In the genomic region with DNA sequence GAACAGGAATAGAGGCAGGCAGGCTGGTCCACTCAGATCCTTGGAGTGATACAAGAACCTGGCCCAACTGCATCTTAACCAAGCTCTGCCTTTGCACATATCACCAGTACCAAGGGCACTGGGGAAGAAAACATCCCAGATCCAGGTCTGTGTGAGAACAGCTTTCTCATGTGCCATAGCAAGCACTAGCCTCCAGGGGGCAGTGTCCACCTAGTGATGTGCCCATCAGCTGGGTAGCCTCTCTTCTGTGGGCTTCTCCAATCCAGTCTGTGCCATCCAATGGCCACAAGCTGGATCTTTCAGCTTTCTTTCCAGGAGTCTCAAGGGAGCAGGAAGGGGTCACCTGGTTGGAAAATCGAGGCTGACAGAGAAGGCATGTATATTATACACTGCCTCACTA, we compare ENCODE assay signal across 9 mouse cellular contexts. TPM values are rescaled to one million over a fixed set of nuclear protein-coding genes. Genes with fewer than 3 reads are reported as not detected.
DNase-seq lines count a peak whose midpoint lies in the region; ATAC-seq and TF ChIP-seq lines count a peak whose summit lies in the region.
"Had no signal": no experiment of that assay in that cellular context is flagged by ENCODE, and none has a peak within 500 bp of the region (broad histone marks: within the 10 kb centered on the region; RNA-seq: fewer than 3 reads in every experiment).

No protein-coding gene starts in this region.

- H3K27me3 ChIP-seq in ES-Bruce4 (ENCODE audit: control insufficient read depth, insufficient read depth, low read length, poor library complexity, severe bottlenecking) = no peaks in the 10 kb centered on the region

- TF ChIP-seq CTCF in ES-Bruce4 (IDR thresholded peaks at IDR 0.05; ENCODE audit: low read depth, low read length) = peak; percentile 96

- TF ChIP-seq POLR2A in ES-Bruce4 (IDR thresholded peaks at IDR 0.05; ENCODE audit: insufficient read depth, low read length) = no peak

- peak; percentile 80 for DNase-seq in adrenal gland, adult 2 months
- peak; percentile 80 for DNase-seq in embryo, embryonic 11 days
- peak; percentile 45 to 68 for DNase-seq in heart, postnatal 36 days
- peak; percentile 29 for DNase-seq in layer of hippocampus, adult 9-10 months (ENCODE audit: low spot score)
- DNase-seq in lung, postnatal 14 days = peak; percentile 78
- DNase-seq in retina, postnatal 1 day = peak; percentile 78

- no peaks in the 10 kb centered on the region for H3K9me3 ChIP-seq in ES-Bruce4 (replicated peaks; ENCODE audit: control insufficient read depth, insufficient read depth, low read length, poor library complexity, severe bottlenecking)

- H3K9ac ChIP-seq in ES-Bruce4 (ENCODE audit: low read depth, poor library complexity, severe bottlenecking) = no peak overlapping the region

- no peak for TF ChIP-seq EP300 in ES-Bruce4 (IDR thresholded peaks at IDR 0.05; ENCODE audit: insufficient read depth, low read depth, low read length)

- no peak overlapping the region for H3K4me3 ChIP-seq in ES-Bruce4 (ENCODE audit: low read depth, low read length)

- ATAC-seq in activated CD4-positive, CD25-positive, alpha-beta regulatory T cell, adult 4 months = no peak

- H3K27ac ChIP-seq in ES-Bruce4 (ENCODE audit: insufficient read depth, low read length) = no peak overlapping the region

- intact Hi-C loops in heart, postnatal 36 days (cut with DNase I) = loop anchor here (5.0 kb wide), 2 partner anchors 52 to 92 kb away; no protein-coding TSS in a partner anchor

- H3K4me1 ChIP-seq in ES-Bruce4 (ENCODE audit: control insufficient read depth, insufficient read depth, low read length) = peaks cover 7% of the 10 kb centered on the region

- H3K36me3 ChIP-seq in ES-Bruce4 (ENCODE audit: control insufficient read depth, insufficient read depth, low read length, poor library complexity, severe bottlenecking) = no peaks in the 10 kb centered on the region

RNA-seq across cellular contexts. Expression of a gene that starts 5.7 kb away (rescaled TPM):
- not detected in 2 replicates for polyA plus RNA-seq in ES-Bruce4 (2011; ENCODE audit: insufficient read depth, insufficient read length, low read depth, missing spikeins)
- not detected for total RNA-seq in adrenal gland, adult 2 months (2021)
- not detected in 2 replicates for polyA plus RNA-seq in adrenal gland, adult 2 months (2012; rRNA removed)
- total RNA-seq in heart, postnatal 36 days (2021) = not detected
- not detected for polyA plus RNA-seq in activated CD4-positive, CD25-positive, alpha-beta regulatory T cell, adult 4 months (2017; shearing (Covaris generic))

RNA-seq across cellular contexts. Expression of a gene that starts 13.3 kb away (rescaled TPM):
- 0.75 TPM in 1 of 2 replicates, not detected in the other for polyA plus RNA-seq in ES-Bruce4 (2011; ENCODE audit: insufficient read depth, insufficient read length, low read depth, missing spikeins)
- not detected for total RNA-seq in adrenal gland, adult 2 months (2021)
- 0.16 TPM in 1 of 2 replicates, not detected in the other for polyA plus RNA-seq in adrenal gland, adult 2 months (2012; rRNA removed)
- total RNA-seq in heart, postnatal 36 days (2021) = not detected
- polyA plus RNA-seq in activated CD4-positive, CD25-positive, alpha-beta regulatory T cell, adult 4 months (2017; shearing (Covaris generic)) = under 1 TPM in 1 of 2 experiments, not detected in 1; 0.30 TPM
- polyA plus RNA-seq: heart, embryonic 16.5 days had no signal

RNA-seq across cellular contexts. Expression of a gene that starts 22.5 kb away (rescaled TPM):
- 8.5 and 21.5 TPM in 2 replicates for polyA plus RNA-seq in ES-Bruce4 (2011; ENCODE audit: insufficient read depth, insufficient read length, low read depth, missing spikeins)
- 10 to 100 TPM; 20.2 to 21.6 TPM for total RNA-seq in adrenal gland, adult 2 months (2021)
- polyA plus RNA-seq in adrenal gland, adult 2 months (2012; rRNA removed) = 191 and 216 TPM in 2 replicates
- 10 to 100 TPM; 20.2 to 24.3 TPM for total RNA-seq in heart, postnatal 36 days (2021)
- 10 to 100 TPM in 1 of 2 experiments, 1 to 10 TPM in 1; 5.8 to 10.5 TPM for polyA plus RNA-seq in activated CD4-positive, CD25-positive, alpha-beta regulatory T cell, adult 4 months (2017; shearing (Covaris generic))

RNA-seq across cellular contexts. Expression of a gene that starts 23.5 kb away (rescaled TPM):
- polyA plus RNA-seq in ES-Bruce4 (2011; ENCODE audit: insufficient read depth, insufficient read length, low read depth, missing spikeins) = 52.4 and 54.9 TPM in 2 replicates
- total RNA-seq in adrenal gland, adult 2 months (2021) = 10 to 100 TPM; 39.3 to 42.8 TPM
- 25.6 and 30.7 TPM in 2 replicates for polyA plus RNA-seq in adrenal gland, adult 2 months (2012; rRNA removed)
- 10 to 100 TPM; 32.5 to 33.1 TPM for total RNA-seq in heart, postnatal 36 days (2021)
- polyA plus RNA-seq in activated CD4-positive, CD25-positive, alpha-beta regulatory T cell, adult 4 months (2017; shearing (Covaris generic)) = 10 to 100 TPM; 21.7 to 30.0 TPM

RNA-seq across cellular contexts. Expression of a gene that starts 37.6 kb away (rescaled TPM):
- polyA plus RNA-seq in ES-Bruce4 (2011; ENCODE audit: insufficient read depth, insufficient read length, low read depth, missing spikeins) = 8.7 TPM in 2 replicates
- 10 to 100 TPM; 34.6 to 39.4 TPM for total RNA-seq in adrenal gland, adult 2 months (2021)
- polyA plus RNA-seq in adrenal gland, adult 2 months (2012; rRNA removed) = 40.2 and 49.0 TPM in 2 replicates
- total RNA-seq in heart, postnatal 36 days (2021) = 10 to 100 TPM; 16.2 to 19.3 TPM
- 1 to 10 TPM; 1.3 to 1.5 TPM for polyA plus RNA-seq in activated CD4-positive, CD25-positive, alpha-beta regulatory T cell, adult 4 months (2017; shearing (Covaris generic))

Comparison
In these comparisons a context has a peak if more than half of its experiments do, and no peak if none do; other contexts are left out.
1. DNase-seq: peak in every context shown above with its lines; median percentile 80 in adrenal gland, adult 2 months; 80 in embryo, embryonic 11 days; 78 in lung, postnatal 14 days; 78 in retina, postnatal 1 day; 56 in heart, postnatal 36 days; 29 in layer of hippocampus, adult 9-10 months.